Mouse (Mus musculus): ENCODE measurements around the gene Slfn14. TPM values are rescaled to one million over a fixed set of nuclear protein-coding genes. Genes with fewer than 3 reads are reported as not detected.
"Not testable (repeated sequence)": the region's sequence is repeated elsewhere in the genome, so short reads cannot be mapped to it uniquely, and the experiment has no call there.

Gene Slfn14
- polyA plus RNA-seq, 1 experiment from 2014 or later: not detected

- Histone ChIP-seq H3K9ac (ENCODE audit: low read depth, low read length) (no peak overlapping the region), H3K9me3 (ENCODE audit: control insufficient read depth, low read length) (no peaks in the 10 kb centered on the region), H3K27ac (ENCODE audit: low read depth, low read length) (peak overlapping the region; percentile 63; the same call in 1 of the 2 replicates), H3K4me1 (ENCODE audit: control insufficient read depth, insufficient read depth, low read depth, low read length) (no peaks in the 10 kb centered on the region), H3K4me2 (ENCODE audit: low read length) (peak overlapping the region; percentile 31), H3K4me3 (ENCODE audit: low read length) (no peak overlapping the region), H3K27me3 (replicated peaks; ENCODE audit: control insufficient read depth, insufficient read depth, low read length) (no peaks in the 10 kb centered on the region), H3K36me3 (ENCODE audit: control insufficient read depth, insufficient read depth, low read length) (no peaks in the 10 kb centered on the region)
- WGBS: 13% methylated on average over 2 of the region's 2 CpGs
- no peak for ATAC-seq
Observed at GRCm38 (mm10) chr11:83271951-83272843, 14.3 kb downstream of the Slfn14 start.

GRCm38 (mm10) chr11:83271151-83271950, 15.2 kb downstream of the Slfn14 start:
- H3K36me3 ChIP-seq (ENCODE audit: control insufficient read depth, insufficient read depth, low read length): no peaks in the 10 kb centered on the region
- ATAC-seq: peak; percentile 92
- H3K4me1 ChIP-seq (ENCODE audit: control insufficient read depth, insufficient read depth, low read depth, low read length): no peaks in the 10 kb centered on the region
- peak overlapping the region; percentile 83 for H3K27ac ChIP-seq (ENCODE audit: low read depth, low read length)
- peak overlapping the region; percentile 68 for H3K4me2 ChIP-seq (ENCODE audit: low read length)
- no peaks in the 10 kb centered on the region for H3K27me3 ChIP-seq (replicated peaks; ENCODE audit: control insufficient read depth, insufficient read depth, low read length)
- H3K9ac ChIP-seq (ENCODE audit: low read depth, low read length): peak overlapping the region; percentile 72
- 0% methylated on average over 26 of the region's 26 CpGs for WGBS
- H3K9me3 ChIP-seq (ENCODE audit: control insufficient read depth, low read length): no peaks in the 10 kb centered on the region
- peak overlapping the region; percentile 52 for H3K4me3 ChIP-seq (ENCODE audit: low read length)

GRCm38 (mm10) chr11:83270842-83271150, 15.7 kb downstream of the Slfn14 start:
- Histone ChIP-seq H3K4me3 (ENCODE audit: low read length) (peak overlapping the region; percentile 52), H3K27ac (ENCODE audit: low read depth, low read length) (peak overlapping the region; percentile 83), H3K9me3 (ENCODE audit: control insufficient read depth, low read length) (no peaks in the 10 kb centered on the region), H3K4me1 (ENCODE audit: control insufficient read depth, insufficient read depth, low read depth, low read length) (no peaks in the 10 kb centered on the region), H3K27me3 (replicated peaks; ENCODE audit: control insufficient read depth, insufficient read depth, low read length) (no peaks in the 10 kb centered on the region), H3K4me2 (ENCODE audit: low read length) (peak overlapping the region; percentile 68), H3K36me3 (ENCODE audit: control insufficient read depth, insufficient read depth, low read length) (no peaks in the 10 kb centered on the region), H3K9ac (ENCODE audit: low read depth, low read length) (peak overlapping the region; percentile 72)
- ATAC-seq: peak; percentile 67
- 0% methylated on average over 6 of the region's 6 CpGs for WGBS

GRCm38 (mm10) chr11:83263146-83263545, 23.4 kb downstream of the Slfn14 start:
- Histone ChIP-seq H3K4me3 (ENCODE audit: low read length) (no peak overlapping the region), H3K9me3 (ENCODE audit: control insufficient read depth, low read length) (no peaks in the 10 kb centered on the region), H3K36me3 (ENCODE audit: control insufficient read depth, insufficient read depth, low read length) (no peaks in the 10 kb centered on the region), H3K27ac (ENCODE audit: low read depth, low read length) (no peak overlapping the region), H3K9ac (ENCODE audit: low read depth, low read length) (no peak overlapping the region), H3K27me3 (replicated peaks; ENCODE audit: control insufficient read depth, insufficient read depth, low read length) (no peaks in the 10 kb centered on the region), H3K4me2 (ENCODE audit: low read length) (no peak overlapping the region), H3K4me1 (ENCODE audit: control insufficient read depth, insufficient read depth, low read depth, low read length) (no peaks in the 10 kb centered on the region)
- WGBS: 62% methylated on average over 3 of the region's 3 CpGs
- no peak for ATAC-seq

GRCm38 (mm10) chr11:83262673-83263072, 23.9 kb downstream of the Slfn14 start:
- H3K4me2 ChIP-seq (ENCODE audit: low read length): no peak overlapping the region
- no peaks in the 10 kb centered on the region for H3K9me3 ChIP-seq (ENCODE audit: control insufficient read depth, low read length)
- no peak for ATAC-seq
- no peak overlapping the region for H3K9ac ChIP-seq (ENCODE audit: low read depth, low read length)
- 94% methylated on average over 1 of the region's 1 CpGs for WGBS
- H3K36me3 ChIP-seq (ENCODE audit: control insufficient read depth, insufficient read depth, low read length): no peaks in the 10 kb centered on the region
- H3K4me3 ChIP-seq (ENCODE audit: low read length): no peak overlapping the region
- H3K27ac ChIP-seq (ENCODE audit: low read depth, low read length): no peak overlapping the region
- H3K27me3 ChIP-seq (replicated peaks; ENCODE audit: control insufficient read depth, insufficient read depth, low read length): no peaks in the 10 kb centered on the region
- no peaks in the 10 kb centered on the region for H3K4me1 ChIP-seq (ENCODE audit: control insufficient read depth, insufficient read depth, low read depth, low read length)

GRCm38 (mm10) chr11:83257211-83257610, 29.3 kb downstream of the Slfn14 start:
- ATAC-seq; H3K9me3 ChIP-seq (ENCODE audit: control insufficient read depth, low read length); H3K27ac ChIP-seq (ENCODE audit: low read depth, low read length): not testable (repeated sequence)

GRCm38 (mm10) chr11:83239811-83240210, 46.7 kb downstream of the Slfn14 start:
- Histone ChIP-seq H3K4me1 (ENCODE audit: control insufficient read depth, insufficient read depth, low read depth, low read length) (no peaks in the 10 kb centered on the region), H3K36me3 (ENCODE audit: control insufficient read depth, insufficient read depth, low read length) (no peaks in the 10 kb centered on the region), H3K27ac (ENCODE audit: low read depth, low read length) (no peak overlapping the region), H3K9ac (ENCODE audit: low read depth, low read length) (no peak overlapping the region), H3K9me3 (ENCODE audit: control insufficient read depth, low read length) (no peaks in the 10 kb centered on the region), H3K4me3 (ENCODE audit: low read length) (no peak overlapping the region), H3K4me2 (ENCODE audit: low read length) (no peak overlapping the region), H3K27me3 (replicated peaks; ENCODE audit: control insufficient read depth, insufficient read depth, low read length) (no peaks in the 10 kb centered on the region)
- ATAC-seq: no peak
- WGBS: 20% methylated on average over 2 of the region's 2 CpGs

More at GRCm38 (mm10) chr11:83257211-83257610, 29.3 kb downstream of the Slfn14 start:
- not testable (repeated sequence) for H3K4me2 ChIP-seq (ENCODE audit: low read length); H3K4me3 ChIP-seq (ENCODE audit: low read length); H3K9ac ChIP-seq (ENCODE audit: low read depth, low read length); H3K4me1 ChIP-seq (ENCODE audit: control insufficient read depth, insufficient read depth, low read depth, low read length); H3K36me3 ChIP-seq (ENCODE audit: control insufficient read depth, insufficient read depth, low read length); H3K27me3 ChIP-seq (replicated peaks; ENCODE audit: control insufficient read depth, insufficient read depth, low read length)
- 61% methylated on average over 5 of the region's 5 CpGs for WGBS

- Histone ChIP-seq H3K27me3 (replicated peaks; ENCODE audit: control insufficient read depth, insufficient read depth, low read length) (no peaks in the 10 kb centered on the region), H3K4me2 (ENCODE audit: low read length) (no peak overlapping the region), H3K27ac (ENCODE audit: low read depth, low read length) (no peak overlapping the region), H3K9me3 (ENCODE audit: control insufficient read depth, low read length) (no peaks in the 10 kb centered on the region), H3K9ac (ENCODE audit: low read depth, low read length) (no peak overlapping the region), H3K4me3 (ENCODE audit: low read length) (no peak overlapping the region), H3K4me1 (ENCODE audit: control insufficient read depth, insufficient read depth, low read depth, low read length) (no peaks in the 10 kb centered on the region), H3K36me3 (ENCODE audit: control insufficient read depth, insufficient read depth, low read length) (no peaks in the 10 kb centered on the region)
- 91% methylated on average over 2 of the region's 2 CpGs for WGBS
- ATAC-seq: no peak
Observed at GRCm38 (mm10) chr11:83238389-83238788, 48.1 kb downstream of the Slfn14 start.

GRCm38 (mm10) chr11:83237390-83237789, 49.1 kb downstream of the Slfn14 start:
- H3K27ac ChIP-seq (ENCODE audit: low read depth, low read length); H3K9ac ChIP-seq (ENCODE audit: low read depth, low read length); H3K4me1 ChIP-seq (ENCODE audit: control insufficient read depth, insufficient read depth, low read depth, low read length); H3K4me2 ChIP-seq (ENCODE audit: low read length); H3K4me3 ChIP-seq (ENCODE audit: low read length); H3K9me3 ChIP-seq (ENCODE audit: control insufficient read depth, low read length); H3K27me3 ChIP-seq (replicated peaks; ENCODE audit: control insufficient read depth, insufficient read depth, low read length); H3K36me3 ChIP-seq (ENCODE audit: control insufficient read depth, insufficient read depth, low read length); ATAC-seq: not testable (repeated sequence)
- WGBS: 88% methylated on average over 9 of the region's 9 CpGs
